In genomic region chr15:98632107-98632744, GRCm38 (mm10) we compare ENCODE assay signal across 7 mouse cellular contexts. TPM values are rescaled to one million over a fixed set of nuclear protein-coding genes. Genes with fewer than 3 reads are reported as not detected.
DNase-seq lines count a peak whose midpoint lies in the region; ATAC-seq and TF ChIP-seq lines count a peak whose summit lies in the region.

No protein-coding gene starts in this region.

- peaks cover 50% of the 10 kb centered on the region for H3K4me1 ChIP-seq in intestine, embryonic 16.5 days (ENCODE audit: control insufficient read depth, insufficient read depth, low read length)
- peaks cover 47% of the 10 kb centered on the region for H3K4me1 ChIP-seq in liver, embryonic 13.5 days (replicated peaks)
- H3K4me1 ChIP-seq in neural tube, embryonic 14.5 days (ENCODE audit: control insufficient read depth, insufficient read depth, low read length) = peaks cover 44% of the 10 kb centered on the region

- H3K4me2 ChIP-seq in intestine, embryonic 16.5 days (ENCODE audit: low read depth, low read length) = peak overlapping the region; percentile 98
- H3K4me2 ChIP-seq in liver, embryonic 13.5 days = peak overlapping the region; percentile 43
- peak overlapping the region; percentile 84 for H3K4me2 ChIP-seq in neural tube, embryonic 14.5 days (ENCODE audit: low read depth, low read length)

- no peaks in the 10 kb centered on the region for H3K36me3 ChIP-seq in intestine, embryonic 16.5 days (ENCODE audit: control insufficient read depth, insufficient read depth, low read length)
- no peaks in the 10 kb centered on the region for H3K36me3 ChIP-seq in liver, embryonic 13.5 days
- H3K36me3 ChIP-seq in neural tube, embryonic 14.5 days (ENCODE audit: control insufficient read depth, insufficient read depth, low read length) = no peaks in the 10 kb centered on the region

- DNase-seq in Patski (ENCODE audit: low read depth, low spot score) = no peak
- DNase-seq in cerebellum, adult 9-11 months = peak; percentile 68
- DNase-seq in gastrocnemius, postnatal 25 days = peak; percentile 69
- DNase-seq in liver, embryonic 13.5 days = no peak
- no peak for DNase-seq in T-cell, adult 2 months (ENCODE audit: low spot score)

- peak; percentile 22 for ATAC-seq in Patski
- peak; percentile 80 for ATAC-seq in intestine, embryonic 16.5 days
- 0 out of 2 replicates have a peak, but pooled peaks have one; percentile 30 for ATAC-seq in liver, embryonic 13.5 days (ENCODE audit: low read depth)
- peak; percentile 53; the same call in 1 of the 2 replicates for ATAC-seq in neural tube, embryonic 14.5 days (ENCODE audit: low read depth)

- WGBS in intestine, embryonic 16.5 days = under 1% methylated on average over 25 of the region's 25 CpGs
- 1% methylated on average over 25 of the region's 25 CpGs for WGBS in liver, embryonic 13.5 days (ENCODE audit: insufficient replicate concordance)
- WGBS in neural tube, embryonic 14.5 days = 0% methylated on average over 13 of the region's 25 CpGs

- peak overlapping the region; percentile 72 for H3K9ac ChIP-seq in intestine, embryonic 16.5 days (ENCODE audit: low read depth, low read length)
- peak overlapping the region; percentile 26; the same call in 1 of the 2 replicates for H3K9ac ChIP-seq in liver, embryonic 13.5 days
- peak overlapping the region; percentile 78 for H3K9ac ChIP-seq in neural tube, embryonic 14.5 days (replicated peaks; ENCODE audit: low read depth, low read length)

- in situ Hi-C loops in Patski (cut with MboI; ENCODE audit: low pct_unique_long_range_greater_than_20kb) = no loop called here

- CTCF ChIA-PET in Patski (lab: Charles Lee) = interaction anchor here (0.6 to 2.6 kb wide), 7 partner anchors 10 to 52 kb away, joined by 3 to 11 read pairs (median 3); no protein-coding TSS in a partner anchor

- TF ChIP-seq CTCF in Patski (IDR thresholded peaks at IDR 0.05) = no peak

- peak overlapping the region; percentile 47 for H3K27ac ChIP-seq in intestine, embryonic 16.5 days (ENCODE audit: low read length)
- no peak overlapping the region for H3K27ac ChIP-seq in liver, embryonic 13.5 days
- H3K27ac ChIP-seq in neural tube, embryonic 14.5 days (ENCODE audit: low read depth, low read length) = peak overlapping the region; percentile 49

- H3K4me3 ChIP-seq in intestine, embryonic 16.5 days (ENCODE audit: low read length) = peak overlapping the region; percentile 83
- H3K4me3 ChIP-seq in liver, embryonic 13.5 days (replicated peaks) = peak overlapping the region; percentile 34
- peak overlapping the region; percentile 69 for H3K4me3 ChIP-seq in neural tube, embryonic 14.5 days (ENCODE audit: low read depth, low read length)

- no peaks in the 10 kb centered on the region for H3K9me3 ChIP-seq in intestine, embryonic 16.5 days (ENCODE audit: control insufficient read depth, low read length)
- no peaks in the 10 kb centered on the region for H3K9me3 ChIP-seq in liver, embryonic 13.5 days (replicated peaks)
- H3K9me3 ChIP-seq in neural tube, embryonic 14.5 days (ENCODE audit: control insufficient read depth, low read length) = no peaks in the 10 kb centered on the region

- POLR2A ChIA-PET in Patski (lab: Charles Lee) = interaction anchor here (0.7 kb wide), 1 partner anchor 10 kb away, joined by 3 read pairs; no protein-coding TSS in a partner anchor

- H3K27me3 ChIP-seq in Patski = no peaks in the 10 kb centered on the region
- peaks cover 3% of the 10 kb centered on the region; the same call in 1 of the 2 replicates for H3K27me3 ChIP-seq in intestine, embryonic 16.5 days (replicated peaks; ENCODE audit: control insufficient read depth, insufficient read depth, low read length)
- peaks cover 100% of the 10 kb centered on the region for H3K27me3 ChIP-seq in liver, embryonic 13.5 days
- H3K27me3 ChIP-seq in neural tube, embryonic 14.5 days (ENCODE audit: control insufficient read depth, insufficient read depth, low read length) = no peaks in the 10 kb centered on the region

RNA-seq across cellular contexts. Expression of gene Cacnb3, which starts 1.6 kb away (rescaled TPM):
- 69.7 TPM for polyA plus RNA-seq in Patski (2021)
- total RNA-seq in gastrocnemius, postnatal 25 days (2021) = 1 to 10 TPM; 3.4 to 4.1 TPM
- polyA plus RNA-seq in intestine, embryonic 16.5 days (2015; fragmentation: Nextera tagmentation; extraction: Ambion mirVana) = 20.3 and 22.8 TPM in 2 replicates
- polyA plus RNA-seq in liver, embryonic 13.5 days (2015; fragmentation: Nextera tagmentation; extraction: Ambion mirVana) = 1.4 and 1.5 TPM in 2 replicates
- 84.9 and 101 TPM in 2 replicates for polyA plus RNA-seq in neural tube, embryonic 14.5 days (2014; fragmentation: Nextera tagmentation; extraction: Ambion mirVana)

RNA-seq across cellular contexts. Expression of gene Adcy6, which starts 22.4 kb away (rescaled TPM):
- polyA plus RNA-seq in Patski (2021) = 114 TPM
- total RNA-seq in gastrocnemius, postnatal 25 days (2021) = 10 to 100 TPM; 19.0 to 32.3 TPM
- polyA plus RNA-seq in intestine, embryonic 16.5 days (2015; fragmentation: Nextera tagmentation; extraction: Ambion mirVana) = 17.1 and 18.8 TPM in 2 replicates
- 5.2 and 6.2 TPM in 2 replicates for polyA plus RNA-seq in liver, embryonic 13.5 days (2015; fragmentation: Nextera tagmentation; extraction: Ambion mirVana)
- 10.2 and 11.6 TPM in 2 replicates for polyA plus RNA-seq in neural tube, embryonic 14.5 days (2014; fragmentation: Nextera tagmentation; extraction: Ambion mirVana)

RNA-seq across cellular contexts. Expression of gene Ddx23, which starts 30.5 kb away (rescaled TPM):
- 109 TPM for polyA plus RNA-seq in Patski (2021)
- total RNA-seq in gastrocnemius, postnatal 25 days (2021) = 10 to 100 TPM; 53.1 to 56.8 TPM
- 15.6 and 17.6 TPM in 2 replicates for polyA plus RNA-seq in intestine, embryonic 16.5 days (2015; fragmentation: Nextera tagmentation; extraction: Ambion mirVana)
- polyA plus RNA-seq in liver, embryonic 13.5 days (2015; fragmentation: Nextera tagmentation; extraction: Ambion mirVana) = 14.7 and 15.5 TPM in 2 replicates
- polyA plus RNA-seq in neural tube, embryonic 14.5 days (2014; fragmentation: Nextera tagmentation; extraction: Ambion mirVana) = 17.9 and 24.9 TPM in 2 replicates

RNA-seq across cellular contexts. Expression of gene Rnd1, which starts 45.0 kb away (rescaled TPM):
- polyA plus RNA-seq in Patski (2021) = 14.8 TPM
- 1 to 10 TPM in 1 of 2 experiments, under 1 TPM in 1; 0.40 to 1.0 TPM for total RNA-seq in gastrocnemius, postnatal 25 days (2021)
- polyA plus RNA-seq in intestine, embryonic 16.5 days (2015; fragmentation: Nextera tagmentation; extraction: Ambion mirVana) = 0.95 and 1.1 TPM in 2 replicates
- polyA plus RNA-seq in liver, embryonic 13.5 days (2015; fragmentation: Nextera tagmentation; extraction: Ambion mirVana) = 0.35 and 0.37 TPM in 2 replicates
- polyA plus RNA-seq in neural tube, embryonic 14.5 days (2014; fragmentation: Nextera tagmentation; extraction: Ambion mirVana) = 4.7 and 7.3 TPM in 2 replicates

Comparison
In these comparisons a context has a peak if more than half of its experiments do, and no peak if none do; other contexts are left out.
1. ATAC-seq: peak in every context shown above with its lines; median percentile 80 in intestine, embryonic 16.5 days; 53 in neural tube, embryonic 14.5 days; 30 in liver, embryonic 13.5 days; 22 in Patski.
2. DNase-seq: peak in cerebellum, adult 9-11 months (single experiment) and gastrocnemius, postnatal 25 days (single experiment); none in Patski (single experiment), liver, embryonic 13.5 days (single experiment) and T-cell, adult 2 months (single experiment).
3. H3K4me2 ChIP-seq: peak in every context shown above with its lines; median percentile 98 in intestine, embryonic 16.5 days; 84 in neural tube, embryonic 14.5 days; 43 in liver, embryonic 13.5 days.
4. H3K9ac ChIP-seq: peak in every context shown above with its lines; median percentile 78 in neural tube, embryonic 14.5 days; 72 in intestine, embryonic 16.5 days; 26 in liver, embryonic 13.5 days.
5. Peak in every context shown above with its lines, with median percentiles within 50 percentile points of each other: H3K4me3 ChIP-seq.